Mouse (Mus musculus) right cerebral cortex, postnatal 14 days (tissue): Measurements from ENCODE around the gene Pick1.

ENCODE experiments used
- DNase-seq: peaks from one replicate; pipeline ENCODE4 v3.0.0; 2022

Gene Pick1

GRCm38 (mm10) chr15:79235268-79235667 lies 6.3 kb downstream of the Pick1 start:
- no peak for DNase-seq

GRCm38 (mm10) chr15:79238036-79238435 lies 9.1 kb downstream of the Pick1 start:
- DNase-seq, result no peak

- DNase-seq, result no peak
Measured at GRCm38 (mm10) chr15:79242574-79243233, 13.7 kb downstream of the Pick1 start.

- DNase-seq, result peak; percentile 99
Measured at GRCm38 (mm10) chr15:79243234-79244042, 14.5 kb downstream of the Pick1 start.

- DNase-seq, result no peak
Measured at GRCm38 (mm10) chr15:79244071-79244893, 15.3 kb downstream of the Pick1 start.

- no peak for DNase-seq
Measured at GRCm38 (mm10) chr15:79245321-79245720, 16.3 kb downstream of the Pick1 start.

- DNase-seq, result no peak
Measured at GRCm38 (mm10) chr15:79250236-79250635, 21.3 kb downstream of the Pick1 start.

GRCm38 (mm10) chr15:79251168-79251567 lies 22.2 kb downstream of the Pick1 start:
- no peak for DNase-seq

GRCm38 (mm10) chr15:79251781-79252491 lies 23.0 kb downstream of the Pick1 start:
- DNase-seq, result peak; percentile 41

GRCm38 (mm10) chr15:79252580-79252979 lies 23.6 kb downstream of the Pick1 start:
- DNase-seq, result no peak

GRCm38 (mm10) chr15:79254661-79255060 lies 25.7 kb downstream of the Pick1 start, which contains the start of gene Slc16a8:
Gene Slc16a8 (minus strand): TSS chr15:79254761.
- DNase-seq, result no peak

- DNase-seq, result no peak
Measured at GRCm38 (mm10) chr15:79258521-79258920, 29.5 kb downstream of the Pick1 start.

GRCm38 (mm10) chr15:79261095-79261725 lies 32.2 kb downstream of the Pick1 start:
- peak; percentile 44 for DNase-seq

GRCm38 (mm10) chr15:79261757-79262156 lies 32.8 kb downstream of the Pick1 start:
- DNase-seq, result no peak

GRCm38 (mm10) chr15:79262375-79262774 lies 33.4 kb downstream of the Pick1 start:
- no peak for DNase-seq

- DNase-seq, result no peak
Measured at GRCm38 (mm10) chr15:79262786-79263309, 33.9 kb downstream of the Pick1 start.

- no peak for DNase-seq
Measured at GRCm38 (mm10) chr15:79263726-79264125, 34.8 kb downstream of the Pick1 start.

GRCm38 (mm10) chr15:79265384-79265783 lies 36.4 kb downstream of the Pick1 start:
- DNase-seq, result no peak

- DNase-seq, result no peak
Measured at GRCm38 (mm10) chr15:79268521-79268920, 39.5 kb downstream of the Pick1 start.

- peak; percentile 54 for DNase-seq
Measured at GRCm38 (mm10) chr15:79270317-79271123, 41.5 kb downstream of the Pick1 start.
